Mouse (Mus musculus) heart, postnatal 0 days (tissue): ENCODE results near the gene Slc7a8. TPM values are rescaled to one million over a fixed set of nuclear protein-coding genes. Genes with fewer than 3 reads are reported as not detected.

Experiments
- ATAC-seq: fragments of 200-750 bp; cut with Nextera tagmentation; 2 replicates; pipeline ENCODE4 v1.8.0; 2017; ENCODE audit warnings: low read depth, moderate number of reproducible peaks, moderate library complexity; ENCODE audit not compliant: insufficient read depth
- DNase-seq: peaks from one replicate; pipeline ENCODE4 v3.0.0-alpha.2; 2016; ENCODE audit warnings: low spot score
- H3K27ac ChIP-seq: fragments of 300-500 bp; sonication (generic); 2 replicates; pipeline ENCODE4 v1.5.1; 2014; ENCODE audit warnings: low read depth, mild to moderate bottlenecking
- H3K27me3 ChIP-seq: fragments of 300-500 bp; sonication (generic); 2 replicates; pipeline ENCODE4 v1.6.1; 2014; ENCODE audit warnings: low read length, mixed read lengths; ENCODE audit not compliant: control insufficient read depth, insufficient read depth
- H3K36me3 ChIP-seq: fragments of 300-500 bp; sonication (generic); replicated peaks from 2 replicates; pipeline ENCODE4 v1.6.1; 2014; ENCODE audit warnings: low read length, mixed read lengths; ENCODE audit not compliant: control insufficient read depth, insufficient read depth
- H3K4me1 ChIP-seq: fragments of 300-500 bp; sonication (generic); 2 replicates; pipeline ENCODE4 v1.6.1; 2014; ENCODE audit warnings: antibody characterized with exemption; ENCODE audit not compliant: control insufficient read depth, insufficient read depth
- H3K4me2 ChIP-seq: fragments of 300-500 bp; sonication (generic); 2 replicates; pipeline ENCODE4 v1.6.1; 2014; ENCODE audit warnings: low read depth, mild to moderate bottlenecking, low read length, moderate library complexity
- H3K4me3 ChIP-seq: fragments of 300-500 bp; sonication (generic); 2 replicates; pipeline ENCODE4 v1.5.1; 2014; ENCODE audit warnings: low read depth, low read length
- H3K9ac ChIP-seq: fragments of 300-500 bp; sonication (generic); replicated peaks from 2 replicates; pipeline ENCODE4 v1.6.1; 2014; ENCODE audit warnings: low read depth, low read length, mixed read lengths
- H3K9me3 ChIP-seq: fragments of 300-500 bp; sonication (generic); replicated peaks from 2 replicates; pipeline ENCODE4 v1.6.1; 2016; ENCODE audit warnings: low read length; ENCODE audit not compliant: control insufficient read depth
- CTCF ChIP-seq: IDR thresholded peaks from 2 replicates; pipeline ENCODE4 v1.5.1; 2016; ENCODE audit warnings: antibody characterized with exemption, control low read depth, low read depth
- EP300 ChIP-seq: IDR thresholded peaks from 2 replicates; pipeline ENCODE4 v1.6.1; 2016; ENCODE audit warnings: antibody characterized with exemption, low read depth
- WGBS: fragments of 180-500 bp; shearing (Covaris S2); extraction: QIAGEN DNeasy Blood & Tissue Kit; methylation state at CpG from one replicate; pipeline ENCODE4 v1.1.7; 2014; 5-methylcytosine and 5-hydroxymethylcytosine counted together
- polyA plus RNA-seq: library from polyadenylated mRNA; unstranded; fragments of >200 nt; fragmentation: Nextera tagmentation; extraction: Ambion mirVana; gene quantifications from 2 replicates; pipeline ENCODE4 v1.2.1, GENCODE M21; 2015
- total RNA-seq: library from RNA; depleted of rRNA; stranded (reverse); fragments of >200 nt; gene quantifications from 2 replicates; pipeline ENCODE4 v1.2.3, GENCODE M21; 2014; ENCODE audit warnings: low replicate concordance

Gene Slc7a8
- total and polyA plus RNA-seq, 2 experiments from 2014 or later, result 1.2 to 3.1 TPM

DNA sequence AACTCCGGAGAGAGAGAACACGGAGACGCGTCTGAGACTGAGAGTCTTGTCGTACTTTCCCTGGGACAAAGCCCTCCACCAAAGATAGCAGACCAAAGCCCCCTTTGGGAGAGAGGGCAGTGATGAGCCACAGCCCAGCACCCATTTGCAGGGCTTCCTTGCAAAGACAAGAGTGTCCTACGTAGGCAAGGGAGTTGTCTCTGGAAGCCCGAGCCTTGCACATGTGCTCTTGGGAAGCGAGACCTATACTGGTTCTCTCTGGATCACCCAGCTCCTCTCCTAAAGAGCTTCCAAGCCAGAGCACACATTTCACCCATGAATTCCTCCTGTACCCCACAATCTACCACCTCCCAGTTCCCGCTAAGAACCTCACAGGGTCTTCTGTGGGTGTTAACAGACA lies 1.7 kb downstream of the Slc7a8 start:
- H3K4me2 ChIP-seq, result no peak overlapping the region

DNA sequence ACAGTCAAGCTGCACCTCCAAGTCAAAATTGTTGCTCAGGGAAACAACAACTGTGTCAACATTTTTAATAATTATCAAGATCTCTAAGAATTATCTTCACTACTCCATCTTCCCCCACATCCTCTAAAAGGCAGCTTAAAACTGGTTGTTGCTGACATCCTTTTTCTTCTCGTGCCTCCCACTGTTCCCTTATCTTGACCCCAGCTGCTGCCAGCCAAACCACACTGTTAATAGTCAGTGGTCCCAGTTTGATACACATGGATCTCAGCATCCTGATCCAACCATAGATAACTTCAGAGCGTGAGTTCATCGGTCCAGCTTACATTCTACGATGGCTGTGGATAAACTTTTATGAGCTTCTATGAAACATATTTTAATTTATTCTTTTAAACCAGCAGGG lies 3.9 kb downstream of the Slc7a8 start:
- ATAC-seq (no peak), DNase-seq (no peak)
- 76% methylated on average over 4 of the region's 4 CpGs for WGBS
- Histone ChIP-seq H3K9me3 (no peaks in the 10 kb centered on the region), H3K9ac (no peak overlapping the region), H3K36me3 (no peaks in the 10 kb centered on the region), H3K4me3 (no peak overlapping the region), H3K4me2 (no peak overlapping the region), H3K27ac (no peak overlapping the region), H3K27me3 (peaks cover 5% of the 10 kb centered on the region; the same call in 1 of the 2 replicates), H3K4me1 (0 out of 2 replicates have a peak, but pooled peaks cover 8% of the 10 kb centered on the region)
- TF ChIP-seq EP300 (no peak), CTCF (no peak)

More for the DNA sequence above, 1.7 kb downstream of the Slc7a8 start:
- WGBS, result 83% methylated on average over 9 of the region's 9 CpGs
- DNase-seq (no peak), ATAC-seq (no peak)
- TF ChIP-seq CTCF, result no peak
- no peaks in the 10 kb centered on the region for H3K36me3 ChIP-seq
- H3K9ac ChIP-seq, result no peak overlapping the region
- H3K4me1 ChIP-seq, result 0 out of 2 replicates have a peak, but pooled peaks cover 8% of the 10 kb centered on the region
- peaks cover 5% of the 10 kb centered on the region; the same call in 1 of the 2 replicates for H3K27me3 ChIP-seq
- H3K9me3 ChIP-seq, result no peaks in the 10 kb centered on the region
- H3K27ac ChIP-seq, result no peak overlapping the region
- H3K4me3 ChIP-seq, result no peak overlapping the region

DNA sequence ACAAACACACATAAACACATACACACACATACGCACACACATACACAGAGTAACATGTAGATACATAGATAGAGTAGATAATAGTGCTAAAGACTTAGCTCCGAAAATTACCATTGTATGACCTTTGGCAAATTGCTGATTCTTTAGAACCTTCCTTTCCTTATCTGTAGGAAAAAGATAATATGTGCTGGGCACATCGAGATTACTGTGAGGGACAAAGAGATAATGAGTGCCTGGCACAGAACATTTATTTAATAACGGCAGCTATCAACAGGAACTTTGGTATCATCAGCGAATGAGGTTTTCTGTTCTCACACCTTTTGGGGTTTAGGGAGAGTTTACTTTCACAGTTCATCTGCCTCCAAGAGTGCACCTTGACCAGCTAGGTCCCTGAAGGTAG lies 5.0 kb downstream of the Slc7a8 start:
- H3K9ac ChIP-seq, result no peak overlapping the region
- no peaks in the 10 kb centered on the region for H3K36me3 ChIP-seq
- H3K27ac ChIP-seq, result no peak overlapping the region
- H3K27me3 ChIP-seq, result peaks cover 1% of the 10 kb centered on the region; the same call in 1 of the 2 replicates
- TF ChIP-seq CTCF, result no peak
- TF ChIP-seq EP300, result no peak
- no peak for ATAC-seq
- no peaks in the 10 kb centered on the region for H3K9me3 ChIP-seq
- DNase-seq, result no peak
- 0 out of 2 replicates have a peak, but pooled peaks cover 8% of the 10 kb centered on the region for H3K4me1 ChIP-seq
- no peak overlapping the region for H3K4me3 ChIP-seq
- 66% methylated on average over 5 of the region's 5 CpGs for WGBS
- no peak overlapping the region for H3K4me2 ChIP-seq

DNA sequence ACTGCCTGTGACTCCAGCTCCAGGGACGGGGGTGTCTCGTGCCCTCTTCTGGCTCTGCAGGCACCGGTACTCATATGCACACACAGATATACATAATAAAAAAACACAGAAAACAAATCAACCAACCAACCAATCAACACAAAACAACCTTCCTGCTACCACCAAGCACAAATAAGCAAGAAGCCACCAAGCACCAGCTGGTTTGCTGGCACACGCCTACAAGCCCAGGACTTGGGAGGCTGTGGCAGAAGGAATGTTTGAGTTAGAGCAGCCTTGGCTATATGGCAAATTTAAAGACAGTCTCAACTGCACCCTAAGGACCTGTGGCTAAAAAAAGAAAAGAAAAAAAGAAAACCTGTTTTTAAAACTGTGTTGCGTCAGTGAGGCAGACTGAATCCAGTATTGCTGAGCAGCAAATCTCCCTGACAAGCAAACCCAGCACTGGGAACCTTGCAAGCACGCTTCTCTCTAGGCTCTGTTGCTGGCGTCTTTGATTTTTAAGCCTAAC lies 6.2 kb downstream of the Slc7a8 start:
- DNase-seq (no peak), ATAC-seq (no peak)
- Histone ChIP-seq H3K4me1 (0 out of 2 replicates have a peak, but pooled peaks cover 2% of the 10 kb centered on the region), H3K4me3 (no peak overlapping the region), H3K36me3 (no peaks in the 10 kb centered on the region), H3K9me3 (no peaks in the 10 kb centered on the region), H3K27ac (no peak overlapping the region), H3K27me3 (no peaks in the 10 kb centered on the region), H3K9ac (no peak overlapping the region), H3K4me2 (no peak overlapping the region)
- no peak for TF ChIP-seq EP300
- no peak for TF ChIP-seq CTCF
- WGBS, result 91% methylated on average over 7 of the region's 7 CpGs

DNA sequence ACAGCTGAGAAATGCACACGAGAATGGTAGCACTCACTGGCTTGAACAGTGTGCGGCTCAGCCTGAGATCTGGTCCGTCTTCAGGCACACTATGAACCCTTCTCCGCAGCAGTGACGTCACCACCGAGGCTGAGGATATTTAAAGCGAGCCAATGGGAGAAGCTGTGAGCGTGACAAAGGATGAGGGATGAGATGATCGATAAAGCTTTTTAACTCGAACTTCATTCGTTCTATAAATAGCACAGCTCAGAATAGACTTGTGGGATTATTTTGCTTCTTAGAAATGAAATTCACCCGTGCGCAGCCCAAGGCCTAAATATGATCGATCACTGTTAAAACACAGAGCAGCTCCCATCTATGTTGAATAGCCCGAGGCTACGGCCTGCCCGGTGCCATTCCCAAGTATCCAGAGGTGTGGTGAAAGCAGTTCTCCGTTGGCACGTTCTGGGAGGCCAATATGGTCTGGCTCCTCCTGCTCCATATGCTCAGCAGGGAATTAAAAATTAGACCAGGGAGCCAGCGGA lies 9.4 kb downstream of the Slc7a8 start:
- no peak for TF ChIP-seq CTCF
- no peak for TF ChIP-seq EP300
- DNase-seq (no peak), ATAC-seq (no peak)
- H3K27ac ChIP-seq, result no peak overlapping the region
- H3K4me3 ChIP-seq, result no peak overlapping the region
- no peaks in the 10 kb centered on the region for H3K9me3 ChIP-seq
- H3K4me1 ChIP-seq, result no peaks in the 10 kb centered on the region
- no peak overlapping the region; the same call in 1 of the 2 replicates for H3K4me2 ChIP-seq
- 48% methylated on average over 20 of the region's 20 CpGs for WGBS
- H3K9ac ChIP-seq, result no peak overlapping the region
- H3K27me3 ChIP-seq, result no peaks in the 10 kb centered on the region
- H3K36me3 ChIP-seq, result no peaks in the 10 kb centered on the region

DNA sequence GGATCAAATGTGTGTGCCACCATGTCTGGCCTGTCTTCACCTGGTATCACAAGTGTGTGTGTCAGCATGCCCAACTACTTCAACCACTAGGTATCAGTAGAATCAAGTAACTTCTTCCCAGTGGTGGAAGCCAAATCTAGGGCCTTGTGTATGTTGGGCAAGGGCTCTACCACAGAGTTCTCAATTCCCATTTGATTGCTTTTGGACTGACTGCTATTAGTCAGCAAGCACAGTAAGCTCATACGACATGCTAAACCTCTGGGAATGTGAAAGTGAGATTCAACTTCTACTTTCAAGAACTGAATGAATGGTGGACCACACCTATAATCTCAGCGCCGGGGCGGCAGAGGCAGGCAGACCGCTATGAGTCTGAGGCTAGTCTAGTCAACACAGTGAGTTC lies 11.4 kb downstream of the Slc7a8 start:
- Histone ChIP-seq H3K27me3 (no peaks in the 10 kb centered on the region), H3K36me3 (no peaks in the 10 kb centered on the region), H3K27ac (no peak overlapping the region), H3K4me2 (no peak overlapping the region), H3K9ac (no peak overlapping the region), H3K4me1 (no peaks in the 10 kb centered on the region), H3K4me3 (no peak overlapping the region), H3K9me3 (no peaks in the 10 kb centered on the region)
- ATAC-seq (no peak), DNase-seq (no peak)
- no peak for TF ChIP-seq EP300
- TF ChIP-seq CTCF, result no peak
- WGBS, result 97% methylated on average over 5 of the region's 5 CpGs
